Mouse (Mus musculus): ENCODE measurements around the gene Csnk1g2. TPM values are rescaled to one million over a fixed set of nuclear protein-coding genes. Genes with fewer than 3 reads are reported as not detected.

Gene Csnk1g2
- polyA plus RNA-seq, 1 experiment from 2014 or later: 43.5 TPM

DNA sequence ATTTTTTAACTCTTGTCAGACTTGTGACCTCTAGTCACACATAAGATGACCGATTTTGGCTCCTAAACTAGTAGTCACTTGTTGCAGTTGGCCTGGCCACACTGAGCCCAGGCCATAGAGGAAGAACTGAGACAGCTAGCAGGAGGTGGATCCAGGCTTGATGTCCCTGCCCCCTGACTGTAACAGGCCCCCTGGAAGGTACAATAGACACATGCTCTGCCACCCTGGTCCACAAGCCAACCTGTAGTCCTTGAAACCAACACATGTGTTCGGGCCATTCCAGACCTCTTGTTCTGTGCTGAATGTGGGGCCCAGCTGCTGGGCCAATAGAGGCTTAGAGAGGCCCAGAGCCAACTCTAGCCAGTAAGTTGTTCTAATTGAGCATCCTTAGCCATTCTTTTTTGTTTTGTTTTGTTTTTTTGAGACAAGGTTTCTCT, 57.6 kb downstream of the Csnk1g2 start:
- no peaks in the 10 kb centered on the region for H3K27me3 ChIP-seq (ENCODE audit: control insufficient read depth, insufficient read depth, low read length)
- H3K4me1 ChIP-seq (ENCODE audit: control insufficient read depth, insufficient read depth, low read length): peaks cover 25% of the 10 kb centered on the region
- no peaks in the 10 kb centered on the region for H3K9me3 ChIP-seq (ENCODE audit: control insufficient read depth, low read depth, low read length)
- no peak overlapping the region for H3K4me3 ChIP-seq (ENCODE audit: low read depth, low read length)
- no peak for ATAC-seq (ENCODE audit: insufficient number of reproducible peaks, insufficient read depth, low FRiP score, low read depth)
- WGBS: 80% methylated on average over 2 of the region's 2 CpGs
- no peak overlapping the region for H3K9ac ChIP-seq (replicated peaks; ENCODE audit: low read depth, low read length)
- H3K4me2 ChIP-seq (replicated peaks; ENCODE audit: low read depth, low read length): no peak overlapping the region
- no peak overlapping the region for H3K27ac ChIP-seq (ENCODE audit: low read length)
- no peaks in the 10 kb centered on the region; the same call in 1 of the 2 replicates for H3K36me3 ChIP-seq (ENCODE audit: control insufficient read depth, insufficient read depth, low read length)

DNA sequence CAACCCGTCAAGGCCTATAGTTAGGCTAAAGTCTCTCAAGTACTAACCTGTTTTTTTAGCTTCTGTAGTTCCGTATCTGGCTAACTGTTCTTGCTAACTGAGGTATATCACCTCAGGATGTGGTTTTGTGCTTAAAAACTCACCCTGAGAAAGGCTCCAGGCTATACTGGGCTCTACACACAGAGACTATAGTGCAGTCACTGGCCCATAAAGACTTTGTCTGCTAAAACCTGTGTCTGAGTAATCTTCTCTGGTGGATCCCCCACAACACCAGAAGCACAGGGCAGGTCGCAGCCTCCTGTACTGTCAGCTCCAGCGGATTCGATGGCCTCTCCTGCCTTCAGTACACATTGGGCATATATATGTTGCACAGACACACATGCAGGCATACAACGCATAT, 59.4 kb downstream of the Csnk1g2 start:
- no peak for ATAC-seq (ENCODE audit: insufficient number of reproducible peaks, insufficient read depth, low FRiP score, low read depth)
- Histone ChIP-seq H3K4me3 (ENCODE audit: low read depth, low read length) (no peak overlapping the region), H3K27ac (ENCODE audit: low read length) (no peak overlapping the region), H3K4me1 (ENCODE audit: control insufficient read depth, insufficient read depth, low read length) (peaks cover 24% of the 10 kb centered on the region), H3K27me3 (ENCODE audit: control insufficient read depth, insufficient read depth, low read length) (no peaks in the 10 kb centered on the region), H3K4me2 (replicated peaks; ENCODE audit: low read depth, low read length) (no peak overlapping the region), H3K36me3 (ENCODE audit: control insufficient read depth, insufficient read depth, low read length) (peaks cover 17% of the 10 kb centered on the region; the same call in 1 of the 2 replicates), H3K9ac (replicated peaks; ENCODE audit: low read depth, low read length) (no peak overlapping the region), H3K9me3 (ENCODE audit: control insufficient read depth, low read depth, low read length) (no peaks in the 10 kb centered on the region)
- WGBS: 95% methylated on average over 6 of the region's 6 CpGs

DNA sequence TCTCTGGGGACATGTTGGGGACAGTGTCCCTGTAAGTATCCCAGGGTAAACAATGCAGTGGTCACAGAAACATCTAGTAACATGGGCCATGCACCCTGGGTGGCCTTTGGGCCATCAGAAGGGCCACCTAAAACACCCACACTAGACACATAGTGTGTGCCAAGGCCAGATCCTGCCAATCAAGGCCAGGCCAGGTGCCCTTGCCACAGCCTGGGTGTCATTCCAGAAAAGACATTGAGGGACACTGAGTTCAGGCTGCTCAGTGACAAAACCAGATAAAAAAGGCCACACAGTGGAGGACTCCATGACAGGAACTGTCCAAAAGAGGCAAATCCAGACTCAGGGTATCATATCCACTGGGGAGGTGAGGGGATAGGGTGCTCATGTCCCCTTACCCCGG, 61.0 kb downstream of the Csnk1g2 start:
- Histone ChIP-seq H3K36me3 (ENCODE audit: control insufficient read depth, insufficient read depth, low read length) (peaks cover 21% of the 10 kb centered on the region; the same call in 1 of the 2 replicates), H3K9ac (replicated peaks; ENCODE audit: low read depth, low read length) (no peak overlapping the region), H3K27ac (ENCODE audit: low read length) (no peak overlapping the region), H3K27me3 (ENCODE audit: control insufficient read depth, insufficient read depth, low read length) (no peaks in the 10 kb centered on the region), H3K4me3 (ENCODE audit: low read depth, low read length) (no peak overlapping the region), H3K4me1 (ENCODE audit: control insufficient read depth, insufficient read depth, low read length) (peaks cover 8% of the 10 kb centered on the region; the same call in 1 of the 2 replicates), H3K4me2 (replicated peaks; ENCODE audit: low read depth, low read length) (no peak overlapping the region), H3K9me3 (ENCODE audit: control insufficient read depth, low read depth, low read length) (no peaks in the 10 kb centered on the region)
- WGBS: 97% methylated on average over 1 of the region's 1 CpGs
- no peak for ATAC-seq (ENCODE audit: insufficient number of reproducible peaks, insufficient read depth, low FRiP score, low read depth)

DNA sequence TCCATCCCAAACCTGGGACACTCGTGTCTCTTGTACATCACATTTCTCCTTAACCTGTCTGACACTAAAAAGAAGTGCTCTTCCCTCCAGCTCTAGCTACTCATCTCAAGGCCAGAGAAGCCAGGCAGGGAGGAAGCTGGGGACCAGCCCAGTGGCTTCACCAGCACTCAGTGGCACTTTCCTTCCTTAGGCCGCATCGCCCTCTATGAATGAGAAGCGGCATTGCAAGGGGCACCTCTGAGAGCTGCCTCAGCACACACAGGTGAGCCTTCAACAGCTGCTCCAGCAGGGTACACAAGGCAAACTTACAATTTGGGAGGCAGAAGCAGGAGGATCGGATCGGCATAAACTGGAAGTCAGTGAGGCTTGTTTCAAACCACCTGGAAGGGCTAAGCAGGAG, 61.6 kb downstream of the Csnk1g2 start:
- H3K27me3 ChIP-seq (ENCODE audit: control insufficient read depth, insufficient read depth, low read length): no peaks in the 10 kb centered on the region
- peaks cover 21% of the 10 kb centered on the region; the same call in 1 of the 2 replicates for H3K36me3 ChIP-seq (ENCODE audit: control insufficient read depth, insufficient read depth, low read length)
- no peak overlapping the region for H3K4me3 ChIP-seq (ENCODE audit: low read depth, low read length)
- no peaks in the 10 kb centered on the region for H3K9me3 ChIP-seq (ENCODE audit: control insufficient read depth, low read depth, low read length)
- H3K4me2 ChIP-seq (replicated peaks; ENCODE audit: low read depth, low read length): no peak overlapping the region
- 0 out of 2 replicates have a peak, but pooled peaks have one; percentile 38 for ATAC-seq (ENCODE audit: insufficient number of reproducible peaks, insufficient read depth, low FRiP score, low read depth)
- H3K4me1 ChIP-seq (ENCODE audit: control insufficient read depth, insufficient read depth, low read length): peaks cover 2% of the 10 kb centered on the region; the same call in 1 of the 2 replicates
- H3K9ac ChIP-seq (replicated peaks; ENCODE audit: low read depth, low read length): no peak overlapping the region
- WGBS: 62% methylated on average over 6 of the region's 6 CpGs
- no peak overlapping the region for H3K27ac ChIP-seq (ENCODE audit: low read length)

DNA sequence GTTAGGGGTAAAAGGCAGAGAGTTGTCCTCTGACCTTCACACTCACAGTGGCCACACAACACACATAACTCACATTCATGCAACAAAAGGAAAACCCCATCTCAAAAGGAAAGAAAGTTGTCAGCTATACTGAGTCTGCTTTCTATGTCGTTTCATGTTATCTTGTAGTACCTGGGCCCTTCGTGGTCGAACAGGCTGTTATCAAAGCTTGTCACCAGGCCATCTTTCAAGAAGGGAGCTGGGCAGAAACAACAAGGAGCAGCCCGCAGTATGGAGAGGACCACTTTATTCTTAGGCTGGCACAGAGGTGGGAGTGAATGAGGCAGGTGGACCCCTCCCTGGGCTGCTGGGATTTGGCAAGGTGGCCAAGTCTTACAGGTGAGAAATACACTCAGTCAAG, 62.3 kb downstream of the Csnk1g2 start:
- no peak for ATAC-seq (ENCODE audit: insufficient number of reproducible peaks, insufficient read depth, low FRiP score, low read depth)
- 77% methylated on average over 4 of the region's 4 CpGs for WGBS
- Histone ChIP-seq H3K36me3 (ENCODE audit: control insufficient read depth, insufficient read depth, low read length) (peaks cover 29% of the 10 kb centered on the region), H3K4me1 (ENCODE audit: control insufficient read depth, insufficient read depth, low read length) (no peaks in the 10 kb centered on the region), H3K4me3 (ENCODE audit: low read depth, low read length) (no peak overlapping the region), H3K9me3 (ENCODE audit: control insufficient read depth, low read depth, low read length) (no peaks in the 10 kb centered on the region), H3K27me3 (ENCODE audit: control insufficient read depth, insufficient read depth, low read length) (no peaks in the 10 kb centered on the region), H3K9ac (replicated peaks; ENCODE audit: low read depth, low read length) (no peak overlapping the region), H3K4me2 (replicated peaks; ENCODE audit: low read depth, low read length) (no peak overlapping the region), H3K27ac (ENCODE audit: low read length) (no peak overlapping the region)

DNA sequence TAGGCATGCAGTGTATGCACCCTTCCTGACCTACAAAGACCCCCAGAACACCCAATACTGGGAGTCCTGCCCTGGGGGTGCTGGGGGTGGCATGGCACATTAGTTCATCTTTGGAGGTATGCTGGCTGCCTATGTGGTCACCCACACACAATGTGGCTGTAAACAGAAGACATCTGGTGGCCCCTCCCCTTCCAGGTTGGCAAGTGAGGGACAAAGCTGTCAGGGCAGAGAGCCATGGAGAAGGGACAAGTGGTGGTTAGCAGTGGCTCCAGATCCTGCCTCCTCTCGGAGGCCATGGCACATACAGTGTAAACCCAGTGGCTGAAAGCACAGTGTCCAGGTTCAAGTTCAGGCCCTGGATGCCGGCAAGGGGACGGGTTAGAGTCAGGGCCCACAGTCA, 64.0 kb downstream of the Csnk1g2 start:
- Histone ChIP-seq H3K27ac (ENCODE audit: low read length) (no peak overlapping the region), H3K9ac (replicated peaks; ENCODE audit: low read depth, low read length) (no peak overlapping the region), H3K27me3 (ENCODE audit: control insufficient read depth, insufficient read depth, low read length) (no peaks in the 10 kb centered on the region), H3K4me3 (ENCODE audit: low read depth, low read length) (no peak overlapping the region), H3K4me1 (ENCODE audit: control insufficient read depth, insufficient read depth, low read length) (no peaks in the 10 kb centered on the region), H3K36me3 (ENCODE audit: control insufficient read depth, insufficient read depth, low read length) (peaks cover 40% of the 10 kb centered on the region), H3K4me2 (replicated peaks; ENCODE audit: low read depth, low read length) (no peak overlapping the region), H3K9me3 (ENCODE audit: control insufficient read depth, low read depth, low read length) (no peaks in the 10 kb centered on the region)
- 92% methylated on average over 3 of the region's 3 CpGs for WGBS
- no peak for ATAC-seq (ENCODE audit: insufficient number of reproducible peaks, insufficient read depth, low FRiP score, low read depth)

DNA sequence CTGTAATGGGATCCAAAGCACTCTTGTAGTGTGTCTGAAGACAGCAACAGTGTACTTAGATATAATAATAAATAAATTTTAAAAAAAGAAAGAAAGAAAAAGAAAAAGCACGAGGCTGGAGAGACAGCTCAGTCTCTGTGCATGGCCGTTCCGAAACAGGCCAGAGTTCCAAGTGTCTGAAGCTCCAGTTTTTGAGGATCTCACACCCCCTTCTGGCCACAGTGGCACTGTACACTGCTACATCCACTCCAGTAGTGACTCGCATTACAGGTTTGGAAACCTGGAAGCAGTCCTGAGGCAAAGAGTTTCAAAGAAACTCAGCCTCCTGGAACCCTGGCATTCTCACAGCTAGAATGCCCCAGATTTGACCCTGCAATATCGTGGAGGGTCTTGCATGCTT, 65.2 kb downstream of the Csnk1g2 start:
- Histone ChIP-seq H3K9ac (replicated peaks; ENCODE audit: low read depth, low read length) (no peak overlapping the region), H3K27me3 (ENCODE audit: control insufficient read depth, insufficient read depth, low read length) (no peaks in the 10 kb centered on the region), H3K4me3 (ENCODE audit: low read depth, low read length) (no peak overlapping the region), H3K27ac (ENCODE audit: low read length) (no peak overlapping the region), H3K4me2 (replicated peaks; ENCODE audit: low read depth, low read length) (no peak overlapping the region), H3K4me1 (ENCODE audit: control insufficient read depth, insufficient read depth, low read length) (no peaks in the 10 kb centered on the region), H3K36me3 (ENCODE audit: control insufficient read depth, insufficient read depth, low read length) (peaks cover 40% of the 10 kb centered on the region), H3K9me3 (ENCODE audit: control insufficient read depth, low read depth, low read length) (no peaks in the 10 kb centered on the region)
- ATAC-seq (ENCODE audit: insufficient number of reproducible peaks, insufficient read depth, low FRiP score, low read depth): peak; percentile 83; the same call in 1 of the 2 replicates
- 37% methylated on average over 5 of the region's 5 CpGs for WGBS

Small RNA genes within 50 kb of the gene (microRNA-seq; reads per million reads assigned to microRNA genes)
- gene Mir6912: not detected

Other genes starting within 250 kb of the Csnk1g2 start
- 7.7 and 8.1 TPM in 2 replicates for gene Mex3d, start 235.2 kb upstream of the Csnk1g2 start, polyA plus RNA-seq (2014; fragmentation: Nextera tagmentation; extraction: Ambion mirVana)
- gene Mbd3, start 223.3 kb upstream of the Csnk1g2 start, polyA plus RNA-seq (2014; fragmentation: Nextera tagmentation; extraction: Ambion mirVana): 194 and 200 TPM in 2 replicates
- 645 and 784 TPM in 2 replicates for gene Uqcr11, start 216.0 kb upstream of the Csnk1g2 start, polyA plus RNA-seq (2014; fragmentation: Nextera tagmentation; extraction: Ambion mirVana)
- gene Tcf3, start 189.2 kb upstream of the Csnk1g2 start, polyA plus RNA-seq (2014; fragmentation: Nextera tagmentation; extraction: Ambion mirVana): 107 and 108 TPM in 2 replicates
- gene Onecut3, start 128.0 kb upstream of the Csnk1g2 start, polyA plus RNA-seq (2014; fragmentation: Nextera tagmentation; extraction: Ambion mirVana): 0.25 and 0.53 TPM in 2 replicates
- gene Atp8b3, start 83.7 kb upstream of the Csnk1g2 start, polyA plus RNA-seq (2014; fragmentation: Nextera tagmentation; extraction: Ambion mirVana): 0.11 and 0.25 TPM in 2 replicates
- 22.9 and 24.3 TPM in 2 replicates for gene Rexo1, start 61.3 kb upstream of the Csnk1g2 start, polyA plus RNA-seq (2014; fragmentation: Nextera tagmentation; extraction: Ambion mirVana)
- gene Klf16, start 45.5 kb upstream of the Csnk1g2 start, polyA plus RNA-seq (2014; fragmentation: Nextera tagmentation; extraction: Ambion mirVana): 8.1 and 8.4 TPM in 2 replicates
- 89.7 and 104 TPM in 2 replicates for gene Abhd17a, start 32.5 kb upstream of the Csnk1g2 start, polyA plus RNA-seq (2014; fragmentation: Nextera tagmentation; extraction: Ambion mirVana)
- gene Scamp4, start 20.0 kb upstream of the Csnk1g2 start, polyA plus RNA-seq (2014; fragmentation: Nextera tagmentation; extraction: Ambion mirVana): 95.9 and 106 TPM in 2 replicates
- gene Adat3, start 20.0 kb upstream of the Csnk1g2 start, polyA plus RNA-seq (2014; fragmentation: Nextera tagmentation; extraction: Ambion mirVana): 7.7 and 7.9 TPM in 2 replicates
- gene Gm49322, start 16.8 kb upstream of the Csnk1g2 start, polyA plus RNA-seq (2014; fragmentation: Nextera tagmentation; extraction: Ambion mirVana): 1.5 and 2.3 TPM in 2 replicates
- 46.3 and 64.2 TPM in 2 replicates for gene Btbd2, start 34.2 kb downstream of the Csnk1g2 start, polyA plus RNA-seq (2014; fragmentation: Nextera tagmentation; extraction: Ambion mirVana)
- gene Mknk2, start 55.3 kb downstream of the Csnk1g2 start, polyA plus RNA-seq (2014; fragmentation: Nextera tagmentation; extraction: Ambion mirVana): 71.3 and 75.5 TPM in 2 replicates
- gene Mob3a, start 79.1 kb downstream of the Csnk1g2 start, polyA plus RNA-seq (2014; fragmentation: Nextera tagmentation; extraction: Ambion mirVana): 47.9 and 51.1 TPM in 2 replicates
- gene Izumo4, start 79.3 kb downstream of the Csnk1g2 start, polyA plus RNA-seq (2014; fragmentation: Nextera tagmentation; extraction: Ambion mirVana): 16.7 and 18.4 TPM in 2 replicates
- 81.7 and 85.8 TPM in 2 replicates for gene Ap3d1, start 119.4 kb downstream of the Csnk1g2 start, polyA plus RNA-seq (2014; fragmentation: Nextera tagmentation; extraction: Ambion mirVana)
- 24.5 and 25.8 TPM in 2 replicates for gene Dot1l, start 132.4 kb downstream of the Csnk1g2 start, polyA plus RNA-seq (2014; fragmentation: Nextera tagmentation; extraction: Ambion mirVana)
- gene Sf3a2, start 175.4 kb downstream of the Csnk1g2 start, polyA plus RNA-seq (2014; fragmentation: Nextera tagmentation; extraction: Ambion mirVana): 77.7 and 81.8 TPM in 2 replicates
- gene Plekhj1, start 175.8 kb downstream of the Csnk1g2 start, polyA plus RNA-seq (2014; fragmentation: Nextera tagmentation; extraction: Ambion mirVana): 110 and 116 TPM in 2 replicates
- not detected in 2 replicates for gene Amh, start 182.4 kb downstream of the Csnk1g2 start, polyA plus RNA-seq (2014; fragmentation: Nextera tagmentation; extraction: Ambion mirVana)
- 0.45 and 1.4 TPM in 2 replicates for gene Jsrp1, start 190.7 kb downstream of the Csnk1g2 start, polyA plus RNA-seq (2014; fragmentation: Nextera tagmentation; extraction: Ambion mirVana)
- gene Oaz1, start 203.8 kb downstream of the Csnk1g2 start, polyA plus RNA-seq (2014; fragmentation: Nextera tagmentation; extraction: Ambion mirVana): 1,724 and 1,898 TPM in 2 replicates
- 0.07 and 0.23 TPM in 2 replicates for gene Lingo3, start 221.2 kb downstream of the Csnk1g2 start, polyA plus RNA-seq (2014; fragmentation: Nextera tagmentation; extraction: Ambion mirVana)
- gene Lsm7, start 232.4 kb downstream of the Csnk1g2 start, polyA plus RNA-seq (2014; fragmentation: Nextera tagmentation; extraction: Ambion mirVana): 321 and 361 TPM in 2 replicates
- gene Sppl2b, start 232.4 kb downstream of the Csnk1g2 start, polyA plus RNA-seq (2014; fragmentation: Nextera tagmentation; extraction: Ambion mirVana): 31.9 and 33.0 TPM in 2 replicates
- 0.07 TPM in 1 of 2 replicates, not detected in the other for gene Tmprss9, start 249.0 kb downstream of the Csnk1g2 start, polyA plus RNA-seq (2014; fragmentation: Nextera tagmentation; extraction: Ambion mirVana)